Mouse (Mus musculus) testis, postnatal 10 days (tissue): ENCODE data around the gene Polr2a.
A peak's percentile ranks its signal among the peaks of the same experiment; 100 is the strongest.
"Not testable (repeated sequence)": the region's sequence is repeated elsewhere in the genome, so short reads cannot be mapped to it uniquely, and the experiment has no call there.

Source experiments
- DNase-seq: peaks from one replicate; pipeline ENCODE4 v3.0.0; 2021; ENCODE audit warnings: low spot score

Polr2a gene

GRCm38 (mm10) chr11:69754233-69754632, 4.2 kb downstream of the Polr2a start:
- no peak for DNase-seq

GRCm38 (mm10) chr11:69752686-69753085, 5.8 kb downstream of the Polr2a start:
- DNase-seq: no peak

- no peak for DNase-seq
Observed at GRCm38 (mm10) chr11:69751635-69752034, 6.8 kb downstream of the Polr2a start.

GRCm38 (mm10) chr11:69731408-69731807, 27.0 kb downstream of the Polr2a start:
- not testable (repeated sequence) for DNase-seq

- DNase-seq: peak; percentile 73
Observed at GRCm38 (mm10) chr11:69729063-69729462, 29.4 kb downstream of the Polr2a start.

GRCm38 (mm10) chr11:69725951-69726350, 32.5 kb downstream of the Polr2a start:
- DNase-seq: no peak

- no peak for DNase-seq
Observed at GRCm38 (mm10) chr11:69723074-69723473, 35.4 kb downstream of the Polr2a start.

GRCm38 (mm10) chr11:69720852-69721251, 37.6 kb downstream of the Polr2a start:
- DNase-seq: no peak

- DNase-seq: no peak
Observed at GRCm38 (mm10) chr11:69719423-69719822, 39.0 kb downstream of the Polr2a start.

- no peak for DNase-seq
Observed at GRCm38 (mm10) chr11:69718661-69719060, 39.8 kb downstream of the Polr2a start.

- no peak for DNase-seq
Observed at GRCm38 (mm10) chr11:69716953-69717352, 41.5 kb downstream of the Polr2a start.

GRCm38 (mm10) chr11:69715929-69716328, 42.5 kb downstream of the Polr2a start:
- no peak for DNase-seq

- DNase-seq: peak; percentile 85
Observed at GRCm38 (mm10) chr11:69715482-69715881, 43.0 kb downstream of the Polr2a start.

- no peak for DNase-seq
Observed at GRCm38 (mm10) chr11:69714636-69715329, 43.7 kb downstream of the Polr2a start.

GRCm38 (mm10) chr11:69712954-69713672, 45.3 kb downstream of the Polr2a start:
- DNase-seq: no peak

- DNase-seq: no peak
Observed at GRCm38 (mm10) chr11:69711082-69711481, 47.4 kb downstream of the Polr2a start.

GRCm38 (mm10) chr11:69710470-69710869, 48.0 kb downstream of the Polr2a start:
- no peak for DNase-seq

GRCm38 (mm10) chr11:69709554-69710446, 48.6 kb downstream of the Polr2a start:
- DNase-seq: no peak

- no peak for DNase-seq
Observed at GRCm38 (mm10) chr11:69708614-69709265, 49.7 kb downstream of the Polr2a start.

- no peak for DNase-seq
Observed at GRCm38 (mm10) chr11:69707873-69708381, 50.5 kb downstream of the Polr2a start.

- no peak for DNase-seq
Observed at GRCm38 (mm10) chr11:69707480-69707847, 51.0 kb downstream of the Polr2a start.
